Mouse (Mus musculus) heart, postnatal 0 days (tissue): ENCODE results near the gene Pltp. TPM values are rescaled to one million over a fixed set of nuclear protein-coding genes. Genes with fewer than 3 reads are reported as not detected.

ENCODE experiments used
- ATAC-seq: fragments of 200-750 bp; cut with Nextera tagmentation; 2 replicates; pipeline ENCODE4 v1.8.0; 2017; ENCODE audit warnings: low read depth, moderate number of reproducible peaks, moderate library complexity; ENCODE audit not compliant: insufficient read depth
- DNase-seq: peaks from one replicate; pipeline ENCODE4 v3.0.0-alpha.2; 2016; ENCODE audit warnings: low spot score
- H3K27ac ChIP-seq: fragments of 300-500 bp; sonication (generic); 2 replicates; pipeline ENCODE4 v1.5.1; 2014; ENCODE audit warnings: low read depth, mild to moderate bottlenecking
- H3K27me3 ChIP-seq: fragments of 300-500 bp; sonication (generic); 2 replicates; pipeline ENCODE4 v1.6.1; 2014; ENCODE audit warnings: low read length, mixed read lengths; ENCODE audit not compliant: control insufficient read depth, insufficient read depth
- H3K36me3 ChIP-seq: fragments of 300-500 bp; sonication (generic); replicated peaks from 2 replicates; pipeline ENCODE4 v1.6.1; 2014; ENCODE audit warnings: low read length, mixed read lengths; ENCODE audit not compliant: control insufficient read depth, insufficient read depth
- H3K4me1 ChIP-seq: fragments of 300-500 bp; sonication (generic); 2 replicates; pipeline ENCODE4 v1.6.1; 2014; ENCODE audit warnings: antibody characterized with exemption; ENCODE audit not compliant: control insufficient read depth, insufficient read depth
- H3K4me2 ChIP-seq: fragments of 300-500 bp; sonication (generic); 2 replicates; pipeline ENCODE4 v1.6.1; 2014; ENCODE audit warnings: low read depth, mild to moderate bottlenecking, low read length, moderate library complexity
- H3K4me3 ChIP-seq: fragments of 300-500 bp; sonication (generic); 2 replicates; pipeline ENCODE4 v1.5.1; 2014; ENCODE audit warnings: low read depth, low read length
- H3K9ac ChIP-seq: fragments of 300-500 bp; sonication (generic); replicated peaks from 2 replicates; pipeline ENCODE4 v1.6.1; 2014; ENCODE audit warnings: low read depth, low read length, mixed read lengths
- H3K9me3 ChIP-seq: fragments of 300-500 bp; sonication (generic); replicated peaks from 2 replicates; pipeline ENCODE4 v1.6.1; 2016; ENCODE audit warnings: low read length; ENCODE audit not compliant: control insufficient read depth
- CTCF ChIP-seq: IDR thresholded peaks from 2 replicates; pipeline ENCODE4 v1.5.1; 2016; ENCODE audit warnings: antibody characterized with exemption, control low read depth, low read depth
- EP300 ChIP-seq: IDR thresholded peaks from 2 replicates; pipeline ENCODE4 v1.6.1; 2016; ENCODE audit warnings: antibody characterized with exemption, low read depth
- whole genome bisulfite sequencing: fragments of 180-500 bp; shearing (Covaris S2); extraction: QIAGEN DNeasy Blood & Tissue Kit; methylation state at CpG from one replicate; pipeline ENCODE4 v1.1.7; 2014; 5-methylcytosine and 5-hydroxymethylcytosine counted together
- polyA plus RNA-seq: library from polyadenylated mRNA; unstranded; fragments of >200 nt; fragmentation: Nextera tagmentation; extraction: Ambion mirVana; gene quantifications from 2 replicates; pipeline ENCODE4 v1.2.1, GENCODE M21; 2015
- total RNA-seq: library from RNA; depleted of rRNA; stranded (reverse); fragments of >200 nt; gene quantifications from 2 replicates; pipeline ENCODE4 v1.2.3, GENCODE M21; 2014; ENCODE audit warnings: low replicate concordance

Pltp gene
- total and polyA plus RNA-seq, 2 experiments from 2014 or later = 7.7 to 8.6 TPM

DNA sequence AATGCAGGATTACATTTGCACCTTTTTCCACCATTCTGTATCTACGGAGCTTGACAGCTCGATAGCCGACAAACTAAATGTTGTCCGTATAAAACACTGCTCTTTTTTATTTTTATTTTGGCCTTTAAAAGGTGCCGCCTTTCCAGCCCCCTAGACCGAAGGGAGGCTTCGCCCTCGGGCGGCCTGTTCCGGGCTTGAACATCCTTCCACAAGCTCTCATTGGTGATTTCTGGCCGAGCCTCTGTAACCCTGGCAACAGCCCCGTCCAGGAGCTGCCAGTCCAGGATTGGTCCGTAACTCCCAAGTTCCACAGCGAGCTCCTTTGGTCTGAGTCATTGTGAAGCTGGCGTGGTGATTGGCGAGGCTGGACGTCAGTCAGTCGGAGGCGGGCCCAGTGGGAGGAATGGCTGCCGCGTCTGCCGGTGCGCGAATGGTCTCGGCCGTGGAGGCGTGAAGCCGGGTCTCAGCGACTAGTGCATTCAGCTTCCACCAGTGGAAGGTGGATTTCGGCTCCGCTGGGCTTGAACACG, 34.8 kb downstream of the Pltp start, which contains the start of gene Zswim1:
Gene Zswim1 (plus strand): TSS at position 51 of the 530 bp plus-strand sequence.
- no peaks in the 10 kb centered on the region for H3K4me1 ChIP-seq
- 1% methylated on average over 32 of the region's 32 CpGs for WGBS
- TF ChIP-seq EP300 (no peak), CTCF (no peak)
- H3K27ac ChIP-seq = peak within 1 kb of the TSS; percentile 78
- peak; percentile 98 for DNase-seq
- no peaks in the 10 kb centered on the region for H3K27me3 ChIP-seq
- H3K9ac ChIP-seq = peak within 1 kb of the TSS; percentile 57
- ATAC-seq = peak; percentile 100
- H3K9me3 ChIP-seq = no peaks in the 10 kb centered on the region
- H3K4me2 ChIP-seq = peak within 1 kb of the TSS; percentile 76
- H3K4me3 ChIP-seq = peak within 1 kb of the TSS; percentile 60
- peaks cover 41% of the 10 kb centered on the region for H3K36me3 ChIP-seq

DNA sequence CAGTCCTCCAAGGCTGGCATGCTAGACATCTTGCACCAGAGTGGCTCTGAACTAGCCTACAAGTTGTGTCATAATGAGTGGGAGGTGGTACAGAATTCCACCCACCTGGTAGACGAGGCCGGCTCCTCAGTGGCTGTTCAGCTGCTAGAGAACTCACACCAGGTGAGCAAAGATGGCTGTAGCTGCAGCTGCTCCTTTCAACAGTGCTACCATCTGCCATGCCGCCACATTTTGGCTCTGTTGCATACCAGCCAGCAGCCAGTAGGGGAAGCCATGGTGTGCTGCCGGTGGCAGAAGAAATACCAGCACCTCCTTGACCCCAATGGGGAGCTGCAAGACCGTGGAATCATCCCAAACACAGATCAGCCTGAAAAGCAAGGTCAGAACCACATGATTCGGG, 36.5 kb downstream of the Pltp start:
- ATAC-seq (no peak), DNase-seq (no peak)
- H3K4me1 ChIP-seq = no peaks in the 10 kb centered on the region; the same call in 1 of the 2 replicates
- TF ChIP-seq EP300 = no peak
- TF ChIP-seq CTCF = no peak
- no peak overlapping the region for H3K4me3 ChIP-seq
- no peak overlapping the region for H3K4me2 ChIP-seq
- no peak overlapping the region for H3K9ac ChIP-seq
- H3K9me3 ChIP-seq = no peaks in the 10 kb centered on the region
- WGBS = 80% methylated on average over 6 of the region's 6 CpGs
- H3K36me3 ChIP-seq = peaks cover 25% of the 10 kb centered on the region
- no peaks in the 10 kb centered on the region for H3K27me3 ChIP-seq
- no peak overlapping the region for H3K27ac ChIP-seq

DNA sequence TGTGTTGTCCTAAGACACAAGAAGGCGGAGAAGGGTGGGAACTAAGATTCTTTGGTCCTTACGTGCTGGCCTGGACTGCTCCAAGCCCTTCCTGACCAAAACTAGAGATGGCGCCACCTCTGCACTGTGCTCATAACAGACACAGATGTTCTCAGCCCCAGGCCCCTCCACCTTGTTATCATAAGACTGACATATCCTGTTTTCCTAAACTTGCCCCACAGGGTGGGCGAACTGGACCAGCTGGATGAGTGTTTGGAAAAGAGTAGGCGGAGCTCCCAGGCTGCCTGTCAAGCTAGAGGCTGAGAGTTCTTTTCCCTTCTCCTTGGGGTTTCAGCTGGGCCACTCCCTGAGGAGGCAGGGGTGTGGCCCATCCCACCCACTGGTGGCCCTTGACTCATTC, 39.8 kb downstream of the Pltp start:
- H3K27me3 ChIP-seq = no peaks in the 10 kb centered on the region
- ATAC-seq = peak; percentile 52; the same call in 1 of the 2 replicates
- no peak overlapping the region for H3K9ac ChIP-seq
- DNase-seq = no peak
- TF ChIP-seq EP300 = no peak
- peak; percentile 26; the same call in 1 of the 2 replicates for TF ChIP-seq CTCF
- H3K4me2 ChIP-seq = no peak overlapping the region
- 71% methylated on average over 5 of the region's 5 CpGs for WGBS
- H3K9me3 ChIP-seq = no peaks in the 10 kb centered on the region
- H3K36me3 ChIP-seq = 0 out of 2 replicates have a peak, but pooled peaks cover 10% of the 10 kb centered on the region
- H3K4me3 ChIP-seq = no peak overlapping the region
- no peak overlapping the region for H3K27ac ChIP-seq
- no peaks in the 10 kb centered on the region; the same call in 1 of the 2 replicates for H3K4me1 ChIP-seq

DNA sequence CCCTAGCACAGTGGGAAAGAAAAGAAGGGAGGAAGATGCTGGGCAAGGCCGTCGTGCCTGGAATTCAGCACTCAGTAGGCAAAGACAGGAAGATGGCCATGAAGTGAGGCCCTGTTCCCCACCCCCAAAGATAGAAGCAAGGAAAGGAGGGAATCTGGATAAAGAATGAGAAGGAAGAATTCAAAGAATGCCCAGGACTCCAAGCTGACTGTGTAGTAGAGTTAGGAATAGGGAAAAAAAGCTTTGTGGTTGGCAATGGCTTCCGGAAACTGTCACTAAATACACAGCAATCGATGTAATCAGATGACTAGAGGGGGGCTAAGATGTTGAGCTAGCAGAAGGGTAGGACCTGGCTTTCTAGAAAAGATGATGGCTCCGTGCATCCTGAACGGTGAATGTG, 40.3 kb downstream of the Pltp start:
- DNase-seq = no peak
- TF ChIP-seq EP300 = no peak
- no peak for TF ChIP-seq CTCF
- H3K9me3 ChIP-seq = no peaks in the 10 kb centered on the region
- H3K27ac ChIP-seq = no peak overlapping the region
- H3K4me1 ChIP-seq = no peaks in the 10 kb centered on the region; the same call in 1 of the 2 replicates
- no peak overlapping the region for H3K9ac ChIP-seq
- H3K27me3 ChIP-seq = no peaks in the 10 kb centered on the region
- ATAC-seq = no peak
- no peak overlapping the region for H3K4me2 ChIP-seq
- WGBS = 63% methylated on average over 6 of the region's 6 CpGs
- H3K4me3 ChIP-seq = no peak overlapping the region
- 0 out of 2 replicates have a peak, but pooled peaks cover 10% of the 10 kb centered on the region for H3K36me3 ChIP-seq

DNA sequence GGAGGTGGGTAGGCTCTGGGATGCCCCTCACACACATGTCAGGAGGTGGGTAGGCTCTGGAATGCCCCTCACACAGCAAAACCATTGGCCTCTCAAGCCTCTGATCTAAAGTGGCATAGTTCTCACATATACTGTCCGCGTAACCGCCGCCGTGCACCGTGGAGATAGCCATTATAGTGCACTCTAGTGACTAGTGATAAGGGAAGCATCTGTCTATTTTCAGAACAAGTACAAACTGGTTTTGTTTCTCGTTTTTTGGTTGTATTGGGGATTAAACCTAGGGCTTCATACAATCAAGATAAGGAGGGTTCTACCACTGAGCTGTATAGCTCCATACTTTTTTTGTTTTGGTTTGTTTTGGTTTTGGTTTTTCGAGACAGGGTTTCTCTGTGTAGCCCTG, 41.7 kb downstream of the Pltp start:
- H3K27ac ChIP-seq = no peak overlapping the region
- no peak overlapping the region for H3K4me2 ChIP-seq
- H3K27me3 ChIP-seq = no peaks in the 10 kb centered on the region
- no peaks in the 10 kb centered on the region; the same call in 1 of the 2 replicates for H3K4me1 ChIP-seq
- WGBS = 57% methylated on average over 8 of the region's 8 CpGs
- no peak overlapping the region for H3K4me3 ChIP-seq
- TF ChIP-seq EP300 (no peak), CTCF (no peak)
- H3K9me3 ChIP-seq = no peaks in the 10 kb centered on the region
- DNase-seq (no peak), ATAC-seq (no peak)
- 0 out of 2 replicates have a peak, but pooled peaks cover under 1% of the 10 kb centered on the region for H3K36me3 ChIP-seq
- no peak overlapping the region for H3K9ac ChIP-seq

DNA sequence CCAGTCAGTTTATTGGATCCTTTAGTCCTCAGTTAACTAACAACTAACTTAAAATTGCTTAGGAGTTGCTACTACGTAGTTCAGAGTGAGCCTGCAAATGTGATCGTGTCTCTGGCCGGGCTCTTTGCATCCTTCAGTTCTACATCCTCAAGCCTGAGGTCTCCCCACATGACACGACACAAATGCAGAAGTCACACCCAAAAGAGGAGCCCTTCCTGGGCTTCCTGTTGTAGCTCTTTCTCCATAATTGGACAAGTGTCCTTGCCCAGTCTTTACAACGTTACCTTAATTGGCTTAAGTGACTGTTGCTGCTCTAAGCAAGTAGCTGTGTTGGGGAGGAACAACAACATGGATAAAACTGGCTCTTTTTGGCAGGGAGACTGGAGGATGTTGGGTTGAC, 42.2 kb downstream of the Pltp start:
- H3K27ac ChIP-seq = no peak overlapping the region
- no peaks in the 10 kb centered on the region for H3K27me3 ChIP-seq
- 68% methylated on average over 5 of the region's 5 CpGs for WGBS
- H3K4me3 ChIP-seq = no peak overlapping the region
- ATAC-seq = no peak
- no peak overlapping the region for H3K9ac ChIP-seq
- no peak overlapping the region for H3K4me2 ChIP-seq
- no peak for TF ChIP-seq EP300
- DNase-seq = no peak
- H3K4me1 ChIP-seq = no peaks in the 10 kb centered on the region; the same call in 1 of the 2 replicates
- no peaks in the 10 kb centered on the region for H3K36me3 ChIP-seq
- H3K9me3 ChIP-seq = no peaks in the 10 kb centered on the region
